Mouse (Mus musculus) right cerebral cortex, postnatal 10 days (tissue): Measurements from ENCODE around the gene Gm49416.
A peak's percentile ranks its signal among the peaks of the same experiment; 100 is the strongest.

Experiments
- DNase-seq, 2 experiments: peaks; one replicate each; pipeline ENCODE4 v3.0.0; 2021; ENCODE audit warnings: low spot score in 2 of 2

Gm49416 gene

DNA sequence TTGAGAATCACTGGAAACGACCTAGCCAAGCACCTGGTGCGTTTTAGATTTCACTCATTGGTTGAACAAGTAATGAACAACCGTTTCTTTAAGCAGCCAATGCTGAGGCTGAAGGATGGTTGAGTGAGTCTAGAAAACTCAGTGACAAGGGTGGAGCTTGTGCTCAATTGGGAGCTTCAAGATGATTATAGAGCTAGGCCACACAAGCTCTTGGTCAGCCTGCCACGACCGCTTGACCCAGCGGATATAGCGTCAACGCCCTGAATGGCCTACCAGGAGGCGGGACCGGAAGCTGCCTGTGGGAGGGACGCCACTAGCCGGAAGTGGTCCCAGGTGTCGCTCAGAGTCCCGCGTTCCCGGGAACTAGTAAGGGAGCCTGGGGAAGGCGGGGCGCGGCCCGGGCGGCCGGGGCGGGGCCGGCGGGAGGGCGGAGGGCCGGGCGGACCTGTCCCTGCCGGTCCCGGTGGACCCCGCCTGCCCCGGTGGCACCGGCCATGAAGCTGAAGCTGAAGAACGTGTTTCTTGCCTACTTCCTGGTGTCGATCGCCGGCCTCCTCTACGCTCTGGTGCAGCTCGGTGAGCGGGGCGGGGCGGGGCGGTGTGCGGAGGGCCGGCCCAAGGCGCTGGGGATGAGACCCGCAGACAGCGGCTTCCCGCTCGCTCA, 31.5 kb downstream of the Gm49416 start, which contains the start of gene B3gat3:
Gene B3gat3 (plus strand): TSS at position 302 of the 664 bp plus-strand sequence.
- DNase-seq, result peak; percentile 95 to 96

DNA sequence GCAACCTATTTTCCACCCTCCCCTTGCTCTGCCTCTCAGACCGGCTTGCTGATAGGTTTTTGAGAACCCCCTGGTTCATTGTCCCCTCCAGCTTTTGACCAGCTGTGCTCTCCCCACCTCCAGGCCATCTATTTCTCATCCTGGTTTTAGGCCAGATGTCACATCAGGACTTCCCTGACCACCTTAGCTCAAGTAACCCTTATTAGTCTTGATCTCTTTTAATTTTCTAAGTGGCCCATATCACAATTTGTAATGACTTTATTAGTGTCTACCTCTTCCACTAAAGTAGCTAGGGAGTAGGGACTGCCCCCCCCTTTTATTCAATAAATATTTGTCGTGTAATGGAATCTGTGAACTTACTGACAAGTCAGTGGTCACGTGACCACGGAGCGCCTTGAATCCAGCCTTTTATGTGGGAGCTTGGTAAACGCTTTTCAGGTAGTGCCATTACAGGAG, 32.1 kb downstream of the Gm49416 start:
- DNase-seq, result no peak

DNA sequence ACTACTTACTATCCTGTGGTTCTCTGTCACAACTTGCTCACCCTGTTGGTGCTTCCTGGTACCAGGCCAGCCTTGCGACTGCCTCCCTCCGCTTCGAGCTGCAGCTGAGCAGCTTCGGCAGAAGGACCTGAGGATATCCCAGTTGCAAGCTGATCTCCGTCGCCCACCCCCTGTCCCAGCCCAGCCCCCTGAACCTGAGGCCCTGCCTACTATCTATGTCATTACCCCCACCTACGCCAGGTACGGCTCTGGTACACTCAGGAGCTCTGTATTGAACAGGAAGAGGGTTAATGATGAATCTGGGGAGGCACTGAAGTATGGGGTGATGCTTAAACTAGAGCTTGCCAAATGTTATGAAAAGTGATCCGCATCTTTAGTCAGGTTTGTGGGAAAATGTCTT, 33.0 kb downstream of the Gm49416 start:
- DNase-seq, result no peak

DNA sequence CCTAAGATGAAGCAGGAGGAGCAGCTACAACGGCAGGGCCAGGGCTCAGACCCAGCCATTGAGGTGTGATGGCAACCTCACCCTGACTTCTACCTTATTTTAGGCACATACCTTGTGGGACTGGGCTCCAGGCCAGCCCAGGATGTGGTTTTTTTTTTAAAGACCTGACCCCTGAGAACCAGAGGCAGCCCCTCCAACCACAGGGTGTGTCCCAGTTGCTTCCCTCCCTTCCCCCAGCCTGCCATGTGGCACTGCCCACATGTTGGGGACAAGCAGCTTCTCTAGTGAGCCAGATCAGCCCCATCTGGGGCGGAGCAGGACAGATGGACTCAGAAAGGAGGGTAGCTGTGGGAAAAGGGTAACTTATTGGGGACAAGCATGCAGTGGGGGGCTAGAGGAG, 38.0 kb downstream of the Gm49416 start:
- DNase-seq, result no peak

DNA sequence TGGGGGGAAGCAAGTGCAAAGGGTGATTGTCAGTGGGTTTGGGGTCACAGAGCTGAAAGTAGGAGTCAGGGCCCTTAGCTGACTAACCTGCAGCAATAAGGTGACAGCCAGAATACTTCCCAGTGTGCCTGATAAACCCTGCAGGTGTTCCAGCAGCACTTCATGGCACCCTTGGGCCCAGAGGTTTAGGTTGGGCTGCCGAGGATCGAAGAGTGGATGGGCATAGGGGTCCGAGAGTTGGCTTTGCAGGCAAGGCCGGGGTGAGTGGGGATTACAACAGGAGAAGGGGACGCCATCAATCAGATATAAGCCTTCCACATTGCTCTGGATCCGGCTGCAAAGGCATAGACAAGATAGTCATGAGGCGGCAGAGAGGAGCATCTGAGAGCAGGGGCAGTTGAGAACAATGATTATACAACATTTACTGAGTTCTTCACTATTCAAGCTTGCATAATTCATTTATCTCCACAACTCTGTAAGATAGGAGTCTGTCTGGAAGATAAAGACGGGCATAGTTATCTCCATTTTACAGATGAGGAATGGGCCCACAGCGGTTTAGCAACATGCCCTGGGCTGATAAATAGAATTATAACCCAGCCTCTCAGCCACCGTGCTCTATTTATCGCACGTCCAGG, 39.3 kb downstream of the Gm49416 start:
- DNase-seq, result no peak

DNA sequence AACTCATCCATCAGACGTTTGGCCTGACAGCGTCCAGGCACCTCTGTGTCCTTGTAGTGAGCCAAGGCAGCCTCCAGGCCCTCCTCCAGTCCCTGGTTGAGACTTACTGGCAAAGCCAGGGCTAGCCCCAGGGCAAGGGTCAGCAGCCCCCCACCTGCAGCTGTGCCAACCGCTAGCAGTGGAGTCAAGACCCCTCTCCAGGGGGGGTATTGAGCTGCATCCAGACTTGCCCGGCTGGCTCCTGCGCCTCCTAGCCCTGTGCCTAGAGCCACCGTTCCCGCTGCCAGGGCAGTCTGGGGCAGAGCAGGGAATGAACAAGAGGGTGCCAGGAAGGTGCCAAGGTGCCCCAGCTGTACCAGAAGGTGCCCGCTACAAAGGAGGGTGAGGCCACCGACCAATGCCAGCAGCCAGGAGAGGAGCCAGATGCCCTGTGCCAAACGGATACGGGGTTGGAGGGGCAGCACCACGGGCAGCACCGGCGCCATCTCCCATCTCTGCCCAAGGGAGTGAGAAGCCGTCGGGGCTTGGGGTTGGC, 40.0 kb downstream of the Gm49416 start:
- no peak for DNase-seq

DNA sequence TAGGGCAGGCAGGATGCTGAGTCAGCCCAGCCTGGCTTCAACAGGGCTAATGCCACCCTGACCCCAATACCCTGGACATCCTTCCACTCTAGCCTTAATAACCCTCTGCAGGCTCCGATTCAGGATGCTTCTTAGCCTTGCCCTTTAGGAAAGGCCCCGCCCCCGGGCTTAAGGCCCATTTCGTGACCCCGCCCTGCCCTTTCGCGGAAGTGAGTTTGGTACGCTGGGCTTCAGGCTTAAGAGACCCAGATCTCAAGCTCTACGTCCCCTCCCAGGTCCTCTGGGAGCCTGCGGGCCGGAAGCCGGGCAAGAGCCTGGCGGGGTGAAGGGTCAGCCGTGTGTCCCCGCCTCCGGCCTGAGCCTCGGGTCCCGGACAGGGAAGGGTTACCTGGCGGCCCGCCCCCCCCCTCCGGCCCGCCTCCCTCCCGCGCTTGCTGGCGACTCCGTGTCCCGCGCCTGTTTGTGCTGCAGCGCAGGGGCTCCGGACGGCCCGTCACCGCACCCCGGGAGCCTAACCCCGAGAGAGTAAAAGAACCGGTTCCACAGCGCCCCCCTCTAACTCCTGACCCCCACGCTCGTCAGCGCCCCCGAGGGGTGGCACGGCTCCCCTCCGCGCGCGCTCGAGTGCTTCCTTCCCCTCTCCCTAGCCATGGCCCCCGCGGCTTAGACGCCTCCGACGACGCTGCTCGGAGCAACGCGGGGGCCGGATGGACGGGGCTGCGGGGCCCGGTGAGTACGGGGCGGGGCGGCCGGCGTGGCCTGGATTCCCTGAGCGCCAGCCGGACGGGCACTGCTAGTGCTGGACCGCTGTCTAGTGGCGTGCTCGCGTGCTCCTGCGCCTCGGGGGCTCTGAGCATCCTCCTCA, 40.7 kb downstream of the Gm49416 start, which contains the start of the genes Rom1 and Eml3:
Gene Rom1 (minus strand): TSS at position 133 of the 865 bp plus-strand sequence.
Gene Eml3 (plus strand): TSS at position 329 of the 865 bp plus-strand sequence.
- peak; percentile 73 to 75 for DNase-seq

DNA sequence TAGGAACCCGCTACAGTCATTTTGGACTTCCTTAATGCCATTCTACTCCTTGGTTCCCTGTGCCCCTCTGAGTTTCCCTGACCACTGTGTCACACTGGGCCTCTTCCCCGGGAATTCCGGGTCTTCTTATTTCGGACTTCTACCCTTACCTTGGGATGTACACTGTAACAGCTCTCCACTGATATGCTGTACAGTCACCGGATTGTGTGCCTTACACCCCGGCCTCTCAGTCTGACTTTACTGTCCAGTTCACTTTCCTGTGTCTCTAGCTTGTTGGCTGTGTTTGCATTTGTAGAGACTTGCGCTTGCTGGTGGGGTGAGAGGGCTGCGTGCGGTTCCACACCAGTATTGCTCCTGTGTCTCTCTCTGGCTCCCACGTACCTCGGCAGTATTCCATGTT, 41.4 kb downstream of the Gm49416 start:
- no peak for DNase-seq

DNA sequence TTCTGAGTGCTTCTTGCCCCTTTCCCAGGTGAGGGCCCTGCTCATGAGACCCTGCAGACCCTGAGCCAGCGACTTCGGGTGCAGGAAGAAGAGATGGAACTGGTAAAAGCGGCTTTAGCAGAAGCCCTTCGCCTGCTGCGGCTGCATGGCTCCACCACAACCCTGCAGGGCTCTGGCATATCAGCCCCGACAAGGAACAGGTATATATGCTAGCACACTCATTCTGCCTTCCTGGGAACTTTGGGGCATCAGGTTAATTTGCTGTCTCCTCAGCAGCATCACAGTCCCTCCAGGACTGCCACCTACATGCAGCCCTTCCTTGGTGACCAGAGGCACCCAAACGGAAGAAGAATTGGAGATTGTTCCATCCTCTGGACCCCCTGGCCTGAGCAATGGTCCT, 42.0 kb downstream of the Gm49416 start:
- DNase-seq, result no peak

DNA sequence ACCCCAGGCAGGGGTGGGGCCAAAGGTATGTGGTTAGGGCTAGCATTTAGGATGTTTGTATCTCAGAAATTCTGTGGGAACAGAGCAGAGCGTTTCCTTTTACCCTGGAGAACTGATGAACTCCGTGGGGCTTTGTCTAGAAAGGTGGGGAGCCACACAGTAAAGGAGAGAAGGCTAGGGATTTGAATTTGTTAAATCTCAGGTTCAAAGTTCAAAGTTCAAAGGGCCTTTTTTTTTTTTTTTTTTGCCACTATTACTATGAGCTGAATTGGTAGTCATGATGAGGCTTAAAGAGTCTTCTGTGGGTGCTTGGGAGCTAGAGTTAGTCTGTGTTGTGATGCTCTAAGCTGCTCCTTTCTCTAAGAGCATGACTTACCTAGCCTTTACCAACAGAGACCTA, 48.0 kb downstream of the Gm49416 start:
- no peak for DNase-seq

DNA sequence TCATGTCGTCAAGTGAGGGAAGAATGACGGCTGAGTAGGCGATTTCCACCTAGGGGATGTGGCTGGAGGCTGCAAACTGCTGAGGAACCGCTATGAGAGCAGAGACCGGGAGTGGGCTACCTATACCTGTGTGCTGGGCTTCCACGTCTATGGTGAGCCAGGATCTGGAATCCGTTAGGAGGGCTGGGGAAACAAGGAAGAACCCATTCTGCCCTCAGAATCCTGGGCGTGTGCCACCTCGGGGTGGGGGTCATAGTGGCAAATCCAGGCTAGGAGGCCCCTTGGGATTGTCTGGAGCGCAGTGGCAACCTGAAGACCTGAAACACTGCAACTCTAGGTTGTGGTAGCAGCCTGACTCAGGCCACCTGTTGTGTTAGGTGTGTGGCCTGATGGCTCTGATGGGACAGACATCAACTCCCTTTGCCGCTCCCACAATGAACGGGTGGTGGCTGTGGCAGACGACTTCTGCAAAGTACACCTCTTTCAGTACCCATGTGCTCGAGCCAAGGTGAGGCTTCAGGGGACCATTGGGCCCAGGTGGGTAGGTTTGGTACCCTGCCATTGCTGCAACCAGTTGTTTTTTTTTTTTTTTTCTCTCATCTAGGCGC, 51.9 kb downstream of the Gm49416 start:
- peak in 1 of 2 experiments; percentile 29 for DNase-seq

DNA sequence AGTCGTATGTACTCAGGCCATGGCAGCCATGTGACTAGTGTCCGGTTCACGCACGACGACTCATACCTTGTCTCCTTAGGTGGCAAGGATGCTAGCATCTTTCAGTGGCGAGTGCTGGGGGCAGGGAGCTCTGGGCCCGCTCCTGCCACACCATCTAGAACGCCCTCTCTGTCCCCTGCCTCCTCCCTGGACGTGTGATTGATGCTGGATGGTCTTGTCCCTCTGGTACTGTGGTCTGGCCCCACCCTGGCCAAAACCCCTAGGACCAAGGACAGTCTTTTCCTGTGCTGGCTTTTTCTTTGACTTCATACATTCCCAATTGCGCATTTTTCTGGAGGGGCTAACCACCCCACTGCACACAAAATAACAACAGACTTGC, 52.4 kb downstream of the Gm49416 start:
- no peak for DNase-seq

DNA sequence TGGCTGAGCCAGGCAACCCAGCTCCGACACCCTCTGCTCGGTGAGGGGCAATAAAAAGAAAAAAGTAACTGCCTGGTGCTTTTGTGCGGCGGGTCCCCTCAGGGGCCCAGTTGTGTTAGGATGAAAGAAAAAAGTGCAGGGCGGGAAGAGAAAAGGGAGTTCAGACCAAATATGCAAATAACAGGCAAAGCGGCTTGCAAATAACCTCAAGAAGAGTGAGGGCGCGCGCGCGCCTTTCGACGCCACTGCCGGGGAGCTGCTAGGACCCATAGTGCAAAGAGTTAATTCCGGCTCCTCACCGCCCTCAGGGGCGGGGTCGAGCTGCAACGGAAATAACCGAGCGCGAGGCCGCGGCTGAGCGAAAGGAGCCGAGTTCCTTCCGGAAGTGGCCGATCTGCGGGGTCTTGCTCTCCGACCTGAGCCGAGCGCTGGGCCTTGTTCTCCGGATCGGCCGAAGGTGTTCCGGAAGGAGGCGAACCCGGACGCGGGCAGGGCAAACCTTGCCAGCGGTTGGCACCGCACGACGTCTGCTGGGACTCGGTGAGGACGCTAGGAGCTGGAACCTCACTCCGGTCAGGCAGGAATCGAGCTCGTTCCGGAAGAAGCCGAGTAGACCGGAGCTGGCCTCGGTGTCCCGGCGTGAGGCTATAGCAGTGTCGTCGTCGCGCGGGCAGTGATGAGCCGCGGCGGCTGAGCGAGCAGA, 52.9 kb downstream of the Gm49416 start, which contains the start of gene Mta2:
Gene Mta2 (plus strand): TSS at position 361 of the 703 bp plus-strand sequence.
- DNase-seq, result peak; percentile 96 to 98

DNA sequence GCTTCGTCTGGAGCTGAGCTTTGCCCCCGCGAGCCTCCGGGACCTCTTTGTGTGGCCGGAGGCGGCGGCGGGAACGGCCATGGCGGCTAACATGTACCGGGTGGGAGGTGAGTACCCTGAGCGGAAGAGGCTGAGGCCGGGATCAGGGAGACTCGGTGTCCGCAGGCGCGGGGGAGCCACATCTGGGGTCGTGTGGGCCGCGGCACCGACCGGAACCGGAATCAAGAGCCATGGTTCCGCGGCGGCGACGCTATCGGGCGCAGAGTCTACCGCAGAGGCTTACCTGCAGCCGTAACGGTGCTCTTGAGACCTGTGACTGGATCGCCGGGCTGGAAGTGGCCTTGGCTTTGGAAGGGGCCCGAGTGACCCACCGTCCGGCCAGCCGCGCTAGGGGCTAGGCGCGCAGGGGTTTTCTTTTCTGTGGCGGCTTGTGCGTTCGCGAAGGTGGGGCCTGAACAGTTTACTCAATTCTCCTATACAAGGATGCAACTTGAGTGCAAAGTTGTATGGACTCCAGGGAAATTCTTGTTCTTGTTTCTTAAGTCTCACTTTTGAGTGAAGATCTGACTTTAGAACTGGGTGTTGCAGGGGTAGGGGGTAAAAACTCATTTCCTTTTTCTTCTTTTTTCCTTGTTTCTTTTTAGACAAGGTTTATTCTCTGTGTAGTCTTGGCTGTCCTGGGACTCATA, 53.7 kb downstream of the Gm49416 start:
- DNase-seq, result peak; percentile 69 to 71

DNA sequence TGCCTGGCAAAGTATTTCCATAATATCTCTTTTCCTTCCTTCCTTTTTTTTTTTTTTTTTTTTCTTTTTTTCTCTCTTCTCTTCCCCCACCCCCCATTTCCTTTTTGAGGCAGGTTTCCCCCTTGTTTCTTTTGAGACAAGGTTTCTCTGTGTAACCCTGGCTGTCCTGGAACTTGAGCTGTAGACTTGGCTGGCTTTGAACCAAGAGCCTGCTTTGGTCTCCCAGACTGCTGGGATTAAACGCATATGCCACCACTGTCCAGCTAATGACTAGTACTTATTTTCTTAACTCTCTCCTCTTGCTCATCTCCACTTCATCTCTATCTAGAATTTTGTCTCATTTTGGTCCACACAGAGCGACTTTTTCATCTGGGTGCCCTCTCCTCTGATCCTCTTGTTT, 54.3 kb downstream of the Gm49416 start:
- no peak for DNase-seq

DNA sequence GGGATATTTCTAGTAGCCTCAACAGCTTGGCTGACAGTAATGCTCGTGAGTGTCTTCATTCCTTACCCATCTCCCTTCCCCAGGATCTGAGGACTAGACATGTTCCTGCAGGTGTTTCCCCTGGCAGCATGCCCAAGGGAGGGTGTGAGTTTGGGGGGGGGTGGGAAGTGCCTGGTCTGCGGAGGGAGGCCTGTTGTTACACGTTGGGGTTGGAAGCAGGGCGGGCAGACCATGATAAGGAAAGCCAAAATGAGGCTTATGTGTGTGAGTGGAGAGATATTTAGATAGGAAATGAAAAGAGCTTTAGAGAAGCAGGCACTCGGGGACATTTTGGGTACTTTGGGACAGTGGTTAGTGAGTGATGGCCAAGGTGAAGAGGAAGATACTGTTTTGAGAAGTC, 55.3 kb downstream of the Gm49416 start:
- DNase-seq, result no peak

DNA sequence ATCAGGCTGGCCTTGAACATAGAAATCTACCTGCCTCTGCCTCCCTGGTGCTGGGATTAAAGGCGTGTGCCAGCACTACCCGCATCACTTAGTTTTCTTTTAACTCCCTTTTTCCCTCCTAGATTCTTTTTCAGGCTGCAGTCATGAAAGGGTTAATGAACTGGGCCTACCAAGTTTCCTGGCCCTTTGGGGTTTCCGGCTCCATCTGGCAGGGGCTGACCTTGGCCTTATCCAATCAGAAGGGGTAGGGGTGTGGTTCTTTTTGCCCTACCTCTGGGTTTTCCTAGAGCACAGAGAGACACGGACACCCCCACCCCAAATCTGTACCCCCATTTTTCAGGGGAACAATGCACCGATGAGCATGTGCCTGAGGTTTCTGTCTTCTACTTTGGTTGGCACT, 56.0 kb downstream of the Gm49416 start:
- peak in 1 of 2 experiments; percentile 61 for DNase-seq
